Mouse (Mus musculus): ENCODE results near the gene Fam135a.
"Not testable (repeated sequence)": the region's sequence is repeated elsewhere in the genome, so short reads cannot be mapped to it uniquely, and the experiment has no call there.

Gene Fam135a

GRCm38 (mm10) chr1:23983118-23983517, 117.0 kb downstream of the Fam135a start:
- in situ Hi-C loops (cut with MboI; ENCODE audit: low pct_unique_long_range_greater_than_20kb in 1 of 2, low sequenced_read_pairs in 2 of 2, unreplicated experiment in 1 of 2): no loop called here

- in situ Hi-C loops (cut with MboI; ENCODE audit: low pct_unique_long_range_greater_than_20kb in 1 of 2, low sequenced_read_pairs in 2 of 2, unreplicated experiment in 1 of 2): no loop called here
Measured at GRCm38 (mm10) chr1:23978281-23978680, 121.9 kb downstream of the Fam135a start.

GRCm38 (mm10) chr1:23971159-23971558, 129.0 kb downstream of the Fam135a start:
- in situ Hi-C loops (cut with MboI; ENCODE audit: low pct_unique_long_range_greater_than_20kb in 1 of 2, low sequenced_read_pairs in 2 of 2, unreplicated experiment in 1 of 2): not testable (repeated sequence)

- in situ Hi-C loops (cut with MboI; ENCODE audit: low pct_unique_long_range_greater_than_20kb in 1 of 2, low sequenced_read_pairs in 2 of 2, unreplicated experiment in 1 of 2): no loop called here
Measured at GRCm38 (mm10) chr1:23968027-23968725, 132.0 kb downstream of the Fam135a start.

- in situ Hi-C loops (cut with MboI; ENCODE audit: low pct_unique_long_range_greater_than_20kb in 1 of 2, low sequenced_read_pairs in 2 of 2, unreplicated experiment in 1 of 2): no loop called here
Measured at GRCm38 (mm10) chr1:23966226-23966625, 133.9 kb downstream of the Fam135a start.
